Mouse (Mus musculus) midbrain, embryonic 10.5 days (tissue): Measurements from ENCODE around the gene Atp1a1. TPM values are rescaled to one million over a fixed set of nuclear protein-coding genes. Genes with fewer than 3 reads are reported as not detected.

ENCODE experiments used
- DNase-seq: peaks from one replicate; pipeline ENCODE4 v3.0.0-alpha.2; 2017; ENCODE audit warnings: low spot score
- H3K27ac ChIP-seq: fragments of 300-500 bp; sonication (generic); replicated peaks from 2 replicates; pipeline ENCODE4 v1.5.1; 2016; ENCODE audit warnings: mild to moderate bottlenecking
- H3K27me3 ChIP-seq: fragments of 300-500 bp; sonication (generic); 2 replicates; pipeline ENCODE4 v1.6.1; 2016; ENCODE audit warnings: low read depth, mild to moderate bottlenecking; ENCODE audit not compliant: poor library complexity, severe bottlenecking
- H3K36me3 ChIP-seq: fragments of 300-500 bp; sonication (generic); 2 replicates; pipeline ENCODE4 v1.6.1; 2016; ENCODE audit warnings: mild to moderate bottlenecking, moderate library complexity
- H3K4me1 ChIP-seq: fragments of 300-500 bp; sonication (generic); 2 replicates; pipeline ENCODE4 v1.6.1; 2016
- H3K4me3 ChIP-seq: fragments of 300-500 bp; sonication (generic); 2 replicates; pipeline ENCODE4 v1.5.1; 2016; ENCODE audit warnings: mild to moderate bottlenecking, moderate library complexity
- H3K9me3 ChIP-seq: fragments of 300-500 bp; sonication (generic); replicated peaks from 2 replicates; pipeline ENCODE4 v1.6.1; 2016; ENCODE audit warnings: mild to moderate bottlenecking
- WGBS: fragments of 180-500 bp; shearing (Covaris S2); methylation state at CpG from one replicate; pipeline ENCODE4 v1.1.7; 2016; 5-methylcytosine and 5-hydroxymethylcytosine counted together
- polyA plus RNA-seq: library from polyadenylated mRNA; unstranded; fragments of >200 nt; fragmentation: Nextera tagmentation; extraction: Ambion mirVana; gene quantifications from 2 replicates; pipeline ENCODE4 v1.2.1, GENCODE M21; 2016

The Atp1a1 gene
- polyA plus RNA-seq, 1 experiment from 2014 or later, result 43.5 TPM

GRCm38 (mm10) chr3:101606861-101607455 lies 2.5 kb upstream of the Atp1a1 start:
- Histone ChIP-seq H3K9me3 (no peaks in the 10 kb centered on the region), H3K4me1 (peaks cover 34% of the 10 kb centered on the region), H3K36me3 (no peaks in the 10 kb centered on the region), H3K27me3 (peaks cover 14% of the 10 kb centered on the region), H3K4me3 (no peak overlapping the region), H3K27ac (no peak overlapping the region)
- WGBS, result 81% methylated on average over 7 of the region's 7 CpGs
- no peak for DNase-seq

- WGBS, result 72% methylated on average over 2 of the region's 2 CpGs
- DNase-seq, result no peak
These were observed 1.2 kb upstream of the Atp1a1 start for GRCm38 (mm10) chr3:101605721-101606120.

GRCm38 (mm10) chr3:101605291-101605690 lies 807 bp upstream of the Atp1a1 start:
- no peak for DNase-seq
- Histone ChIP-seq H3K27me3 (peaks cover 14% of the 10 kb centered on the region), H3K9me3 (no peaks in the 10 kb centered on the region), H3K4me3 (peak overlapping the region; percentile 88), H3K4me1 (peaks cover 48% of the 10 kb centered on the region), H3K36me3 (no peaks in the 10 kb centered on the region), H3K27ac (peak overlapping the region; percentile 99)
- WGBS, result 16% methylated on average over 5 of the region's 5 CpGs

More at GRCm38 (mm10) chr3:101605721-101606120, 1.2 kb upstream of the Atp1a1 start:
- Histone ChIP-seq H3K4me1 (peaks cover 43% of the 10 kb centered on the region), H3K36me3 (no peaks in the 10 kb centered on the region), H3K4me3 (no peak overlapping the region), H3K27ac (no peak overlapping the region), H3K9me3 (no peaks in the 10 kb centered on the region), H3K27me3 (peaks cover 14% of the 10 kb centered on the region)

GRCm38 (mm10) chr3:101603661-101604549 lies 579 bp downstream of the Atp1a1 start:
- Histone ChIP-seq H3K9me3 (no peaks in the 10 kb centered on the region), H3K4me1 (peaks cover 61% of the 10 kb centered on the region), H3K27me3 (peaks cover 14% of the 10 kb centered on the region), H3K36me3 (no peaks in the 10 kb centered on the region), H3K27ac (peak overlapping the region; percentile 99), H3K4me3 (peak overlapping the region; percentile 88)
- WGBS, result under 1% methylated on average over 57 of the region's 68 CpGs
- DNase-seq, result peak; percentile 84

- Histone ChIP-seq H3K9me3 (no peaks in the 10 kb centered on the region), H3K4me1 (peaks cover 69% of the 10 kb centered on the region), H3K36me3 (no peaks in the 10 kb centered on the region), H3K4me3 (peak overlapping the region; percentile 88), H3K27me3 (peaks cover 14% of the 10 kb centered on the region), H3K27ac (peak overlapping the region; percentile 99)
- 46% methylated on average over 7 of the region's 7 CpGs for WGBS
- DNase-seq, result no peak
These were observed 1.3 kb downstream of the Atp1a1 start for GRCm38 (mm10) chr3:101603194-101603593.

- Histone ChIP-seq H3K27me3 (peaks cover 14% of the 10 kb centered on the region), H3K4me1 (peaks cover 75% of the 10 kb centered on the region), H3K4me3 (peak overlapping the region; percentile 88), H3K9me3 (no peaks in the 10 kb centered on the region), H3K27ac (peak overlapping the region; percentile 99; the same call in 1 of the 2 replicates), H3K36me3 (no peaks in the 10 kb centered on the region)
- 85% methylated on average over 4 of the region's 4 CpGs for WGBS
- DNase-seq, result no peak
These were observed 1.9 kb downstream of the Atp1a1 start for GRCm38 (mm10) chr3:101602511-101603055.

- WGBS, result 50% methylated on average over 4 of the region's 4 CpGs
- peak overlapping the region; percentile 26; the same call in 1 of the 2 replicates for H3K4me3 ChIP-seq
These were observed 2.8 kb downstream of the Atp1a1 start for GRCm38 (mm10) chr3:101601687-101602086.

GRCm38 (mm10) chr3:101601003-101601525 lies 3.4 kb downstream of the Atp1a1 start:
- peaks cover 87% of the 10 kb centered on the region for H3K4me1 ChIP-seq
- H3K4me3 ChIP-seq, result peak overlapping the region; percentile 26; the same call in 1 of the 2 replicates
- H3K27me3 ChIP-seq, result peaks cover 6% of the 10 kb centered on the region
- H3K27ac ChIP-seq, result no peak overlapping the region
- H3K9me3 ChIP-seq, result no peaks in the 10 kb centered on the region
- no peaks in the 10 kb centered on the region; the same call in 1 of the 2 replicates for H3K36me3 ChIP-seq
- no peak for DNase-seq
- WGBS, result 65% methylated on average over 8 of the region's 8 CpGs

More at GRCm38 (mm10) chr3:101601687-101602086, 2.8 kb downstream of the Atp1a1 start:
- H3K27me3 ChIP-seq, result peaks cover 8% of the 10 kb centered on the region
- no peaks in the 10 kb centered on the region for H3K36me3 ChIP-seq
- peaks cover 81% of the 10 kb centered on the region for H3K4me1 ChIP-seq
- no peak for DNase-seq
- no peak overlapping the region for H3K27ac ChIP-seq
- H3K9me3 ChIP-seq, result no peaks in the 10 kb centered on the region

- DNase-seq, result no peak
- Histone ChIP-seq H3K27me3 (peaks cover under 1% of the 10 kb centered on the region; the same call in 1 of the 2 replicates), H3K4me3 (peak overlapping the region; percentile 26; the same call in 1 of the 2 replicates), H3K9me3 (no peaks in the 10 kb centered on the region), H3K27ac (no peak overlapping the region; the same call in 1 of the 2 replicates), H3K36me3 (peaks cover under 1% of the 10 kb centered on the region), H3K4me1 (peaks cover 83% of the 10 kb centered on the region)
- 66% methylated on average over 4 of the region's 4 CpGs for WGBS
These were observed 4.4 kb downstream of the Atp1a1 start for GRCm38 (mm10) chr3:101599920-101600741.

- H3K4me1 ChIP-seq, result peaks cover 76% of the 10 kb centered on the region
- peaks cover 8% of the 10 kb centered on the region for H3K36me3 ChIP-seq
- peak overlapping the region; percentile 10; the same call in 1 of the 2 replicates for H3K27ac ChIP-seq
- no peaks in the 10 kb centered on the region for H3K9me3 ChIP-seq
- H3K4me3 ChIP-seq, result no peak overlapping the region
- peaks cover 9% of the 10 kb centered on the region; the same call in 1 of the 2 replicates for H3K27me3 ChIP-seq
- DNase-seq, result no peak
- WGBS, result 74% methylated on average over 8 of the region's 8 CpGs
These were observed 5.1 kb downstream of the Atp1a1 start for GRCm38 (mm10) chr3:101599191-101599919.

- no peak for DNase-seq
- Histone ChIP-seq H3K27me3 (peaks cover 9% of the 10 kb centered on the region; the same call in 1 of the 2 replicates), H3K4me3 (no peak overlapping the region), H3K9me3 (no peaks in the 10 kb centered on the region), H3K27ac (no peak overlapping the region), H3K36me3 (peaks cover 18% of the 10 kb centered on the region), H3K4me1 (peaks cover 79% of the 10 kb centered on the region)
- 82% methylated on average over 4 of the region's 4 CpGs for WGBS
These were observed 6.1 kb downstream of the Atp1a1 start for GRCm38 (mm10) chr3:101598231-101598905.
